Mouse (Mus musculus): ENCODE results near the gene Yjefn3. TPM values are rescaled to one million over a fixed set of nuclear protein-coding genes. Genes with fewer than 3 reads are reported as not detected.
"Not testable (repeated sequence)": the region's sequence is repeated elsewhere in the genome, so short reads cannot be mapped to it uniquely, and the experiment has no call there.

The Yjefn3 gene
- 2.8 and 4.1 TPM in 2 replicates for polyA plus RNA-seq (2015; fragmentation: Nextera tagmentation; extraction: Ambion mirVana)

GRCm38 (mm10) chr8:69902163-69903062 is at the start of gene Yjefn3, which contains the start of the genes Tssk6 and Ndufa13:
Gene Yjefn3, minus strand, starts transcription at chr8:69902712.
Gene Tssk6, plus strand, starts transcription at chr8:69902184.
Gene Ndufa13, minus strand, starts transcription at chr8:69902558.
- 2% methylated on average over 89 of the region's 89 CpGs for WGBS
- Histone ChIP-seq H3K4me3 (replicated peaks) (peak within 1 kb of the TSS; percentile 80), H3K4me2 (peak within 1 kb of the TSS; percentile 96), H3K36me3 (0 out of 2 replicates have a peak, but pooled peaks cover under 1% of the 10 kb centered on the region), H3K27me3 (replicated peaks) (no peaks in the 10 kb centered on the region), H3K27ac (peak within 1 kb of the TSS; percentile 96), H3K4me1 (peaks cover 22% of the 10 kb centered on the region), H3K9me3 (no peaks in the 10 kb centered on the region), H3K9ac (peak within 1 kb of the TSS; percentile 62)
- ATAC-seq (ENCODE audit: insufficient read depth, low FRiP score, low read depth): peak; percentile 28

- no peak for ATAC-seq (ENCODE audit: insufficient read depth, low FRiP score, low read depth)
Measured at GRCm38 (mm10) chr8:69950300-69950699, 47.8 kb upstream of the Yjefn3 start.

GRCm38 (mm10) chr8:69942495-69942894 is 40.0 kb upstream of the Yjefn3 start:
- H3K27ac ChIP-seq; H3K4me3 ChIP-seq (replicated peaks); H3K9me3 ChIP-seq; H3K27me3 ChIP-seq (replicated peaks); ATAC-seq (ENCODE audit: insufficient read depth, low FRiP score, low read depth); H3K4me2 ChIP-seq; H3K36me3 ChIP-seq; H3K9ac ChIP-seq: not testable (repeated sequence)
- peaks cover 12% of the 10 kb centered on the region; the same call in 1 of the 2 replicates for H3K4me1 ChIP-seq
- 82% methylated on average over 3 of the region's 3 CpGs for WGBS

More at GRCm38 (mm10) chr8:69950300-69950699, 47.8 kb upstream of the Yjefn3 start:
- 93% methylated on average over 2 of the region's 2 CpGs for WGBS
- Histone ChIP-seq H3K9me3 (no peaks in the 10 kb centered on the region), H3K36me3 (no peaks in the 10 kb centered on the region), H3K4me3 (replicated peaks) (no peak overlapping the region), H3K4me2 (no peak overlapping the region), H3K27ac (no peak overlapping the region), H3K9ac (no peak overlapping the region), H3K27me3 (replicated peaks) (no peaks in the 10 kb centered on the region), H3K4me1 (no peaks in the 10 kb centered on the region; the same call in 1 of the 2 replicates)

GRCm38 (mm10) chr8:69940386-69940785 is 37.9 kb upstream of the Yjefn3 start:
- no peaks in the 10 kb centered on the region for H3K36me3 ChIP-seq
- no peak overlapping the region for H3K27ac ChIP-seq
- H3K4me2 ChIP-seq: no peak overlapping the region
- WGBS: 80% methylated on average over 2 of the region's 2 CpGs
- no peak overlapping the region for H3K9ac ChIP-seq
- no peaks in the 10 kb centered on the region for H3K9me3 ChIP-seq
- peaks cover 26% of the 10 kb centered on the region for H3K4me1 ChIP-seq
- no peak overlapping the region for H3K4me3 ChIP-seq (replicated peaks)
- no peak for ATAC-seq (ENCODE audit: insufficient read depth, low FRiP score, low read depth)
- no peaks in the 10 kb centered on the region for H3K27me3 ChIP-seq (replicated peaks)

GRCm38 (mm10) chr8:69939633-69940032 is 37.1 kb upstream of the Yjefn3 start:
- Histone ChIP-seq H3K4me1 (peaks cover 27% of the 10 kb centered on the region), H3K4me3 (replicated peaks) (no peak overlapping the region), H3K36me3 (peaks cover 4% of the 10 kb centered on the region; the same call in 1 of the 2 replicates), H3K4me2 (no peak overlapping the region), H3K27ac (no peak overlapping the region), H3K9me3 (no peaks in the 10 kb centered on the region), H3K9ac (no peak overlapping the region), H3K27me3 (replicated peaks) (no peaks in the 10 kb centered on the region)
- ATAC-seq (ENCODE audit: insufficient read depth, low FRiP score, low read depth): peak; percentile 50; the same call in 1 of the 2 replicates
- WGBS: 25% methylated on average over 3 of the region's 3 CpGs

- Histone ChIP-seq H3K9me3 (no peaks in the 10 kb centered on the region), H3K36me3 (peaks cover 7% of the 10 kb centered on the region; the same call in 1 of the 2 replicates), H3K9ac (no peak overlapping the region), H3K27ac (no peak overlapping the region), H3K4me1 (peaks cover 27% of the 10 kb centered on the region), H3K4me3 (replicated peaks) (no peak overlapping the region), H3K4me2 (no peak overlapping the region), H3K27me3 (replicated peaks) (no peaks in the 10 kb centered on the region)
- ATAC-seq (ENCODE audit: insufficient read depth, low FRiP score, low read depth): no peak
- WGBS: 75% methylated on average over 6 of the region's 6 CpGs
Measured at GRCm38 (mm10) chr8:69938245-69938982, 35.9 kb upstream of the Yjefn3 start.

GRCm38 (mm10) chr8:69937466-69937865 is 35.0 kb upstream of the Yjefn3 start:
- Histone ChIP-seq H3K27ac (peak overlapping the region; percentile 12; the same call in 1 of the 2 replicates), H3K4me3 (replicated peaks) (no peak overlapping the region), H3K9me3 (no peaks in the 10 kb centered on the region), H3K4me1 (peaks cover 27% of the 10 kb centered on the region), H3K9ac (no peak overlapping the region), H3K27me3 (replicated peaks) (no peaks in the 10 kb centered on the region), H3K4me2 (no peak overlapping the region), H3K36me3 (peaks cover 7% of the 10 kb centered on the region; the same call in 1 of the 2 replicates)
- ATAC-seq (ENCODE audit: insufficient read depth, low FRiP score, low read depth): no peak
- WGBS: 76% methylated on average over 3 of the region's 3 CpGs

GRCm38 (mm10) chr8:69936050-69936794 is 33.7 kb upstream of the Yjefn3 start:
- peaks cover 7% of the 10 kb centered on the region; the same call in 1 of the 2 replicates for H3K36me3 ChIP-seq
- WGBS: 52% methylated on average over 7 of the region's 7 CpGs
- ATAC-seq (ENCODE audit: insufficient read depth, low FRiP score, low read depth): peak; percentile 77; the same call in 1 of the 2 replicates

GRCm38 (mm10) chr8:69935431-69935830 is 32.9 kb upstream of the Yjefn3 start:
- H3K27me3 ChIP-seq (replicated peaks): no peaks in the 10 kb centered on the region
- peak overlapping the region; percentile 16; the same call in 1 of the 2 replicates for H3K27ac ChIP-seq
- H3K4me1 ChIP-seq: peaks cover 27% of the 10 kb centered on the region
- 0 out of 2 replicates have a peak, but pooled peaks have one; percentile 12 for ATAC-seq (ENCODE audit: insufficient read depth, low FRiP score, low read depth)
- 89% methylated on average over 3 of the region's 3 CpGs for WGBS
- H3K36me3 ChIP-seq: peaks cover 7% of the 10 kb centered on the region; the same call in 1 of the 2 replicates
- no peaks in the 10 kb centered on the region for H3K9me3 ChIP-seq
- H3K4me3 ChIP-seq (replicated peaks): no peak overlapping the region
- no peak overlapping the region for H3K4me2 ChIP-seq
- no peak overlapping the region for H3K9ac ChIP-seq

More at GRCm38 (mm10) chr8:69936050-69936794, 33.7 kb upstream of the Yjefn3 start:
- Histone ChIP-seq H3K27ac (0 out of 2 replicates have a peak overlapping the region, but pooled peaks have one; percentile 16), H3K9ac (no peak overlapping the region), H3K4me3 (replicated peaks) (no peak overlapping the region), H3K4me2 (no peak overlapping the region), H3K4me1 (peaks cover 27% of the 10 kb centered on the region), H3K27me3 (replicated peaks) (no peaks in the 10 kb centered on the region), H3K9me3 (no peaks in the 10 kb centered on the region)

GRCm38 (mm10) chr8:69934582-69934981 is 32.1 kb upstream of the Yjefn3 start:
- Histone ChIP-seq H3K36me3 (peaks cover 7% of the 10 kb centered on the region; the same call in 1 of the 2 replicates), H3K27ac (0 out of 2 replicates have a peak overlapping the region, but pooled peaks have one; percentile 12), H3K4me3 (replicated peaks) (no peak overlapping the region), H3K4me1 (peaks cover 21% of the 10 kb centered on the region), H3K9me3 (no peaks in the 10 kb centered on the region), H3K27me3 (replicated peaks) (no peaks in the 10 kb centered on the region), H3K9ac (no peak overlapping the region), H3K4me2 (no peak overlapping the region)
- ATAC-seq (ENCODE audit: insufficient read depth, low FRiP score, low read depth): no peak
- 81% methylated on average over 5 of the region's 5 CpGs for WGBS

- Histone ChIP-seq H3K9me3 (no peaks in the 10 kb centered on the region), H3K27me3 (replicated peaks) (no peaks in the 10 kb centered on the region), H3K9ac (no peak overlapping the region), H3K36me3 (peaks cover 7% of the 10 kb centered on the region; the same call in 1 of the 2 replicates), H3K4me3 (replicated peaks) (no peak overlapping the region), H3K4me2 (no peak overlapping the region), H3K4me1 (peaks cover 21% of the 10 kb centered on the region), H3K27ac (no peak overlapping the region)
- ATAC-seq (ENCODE audit: insufficient read depth, low FRiP score, low read depth): no peak
- 69% methylated on average over 2 of the region's 2 CpGs for WGBS
Measured at GRCm38 (mm10) chr8:69933811-69934210, 31.3 kb upstream of the Yjefn3 start.
